Mouse (Mus musculus) right cerebral cortex, postnatal 36 days (tissue): ENCODE results near the gene Cacna2d1.

ENCODE experiments used
- DNase-seq, 2 experiments: peaks; one replicate each; pipeline ENCODE4 v3.0.0; 2022; ENCODE audit warnings: low spot score in 2 of 2, mixed read lengths in 1 of 2

The Cacna2d1 gene

DNA sequence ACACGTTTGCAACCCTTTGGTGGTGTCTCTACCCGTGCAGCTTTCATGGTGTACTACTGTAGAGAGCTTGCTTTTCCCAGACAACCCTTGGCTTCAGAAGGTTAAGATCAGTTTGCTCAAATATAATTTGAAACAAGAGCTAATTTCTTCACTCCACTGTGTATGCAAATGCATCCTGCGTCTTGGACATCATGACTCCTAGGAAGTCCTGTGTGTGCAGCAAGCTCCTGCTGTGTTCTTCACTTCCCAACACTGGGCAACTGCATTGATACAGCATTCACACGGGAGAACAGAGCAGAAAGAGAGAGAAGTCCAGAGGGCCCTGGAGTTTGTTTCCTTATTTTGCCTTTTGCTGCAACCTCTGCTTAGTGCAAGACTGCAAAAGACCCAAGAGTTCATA is 48.1 kb downstream of the Cacna2d1 start:
- no peak for DNase-seq

DNA sequence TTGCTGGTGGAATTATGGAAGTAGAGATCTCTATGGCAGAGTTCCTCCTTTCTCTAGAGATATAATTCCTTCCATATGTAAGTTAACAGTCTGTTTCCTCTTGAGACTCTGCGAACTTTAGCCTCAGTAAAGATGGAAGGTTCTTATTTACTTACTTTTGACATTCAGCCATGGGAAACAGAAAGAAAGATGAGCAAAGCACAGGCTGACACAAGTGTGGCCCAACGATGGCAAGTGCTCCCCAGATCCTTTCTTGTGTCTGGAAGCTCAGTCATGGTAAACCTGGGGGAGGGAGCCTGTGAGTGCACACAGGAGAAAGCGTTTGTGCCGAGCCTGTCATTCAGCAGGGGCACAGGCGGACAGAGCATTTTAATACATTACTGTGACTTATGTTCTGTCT is 48.9 kb downstream of the Cacna2d1 start:
- no peak for DNase-seq

DNA sequence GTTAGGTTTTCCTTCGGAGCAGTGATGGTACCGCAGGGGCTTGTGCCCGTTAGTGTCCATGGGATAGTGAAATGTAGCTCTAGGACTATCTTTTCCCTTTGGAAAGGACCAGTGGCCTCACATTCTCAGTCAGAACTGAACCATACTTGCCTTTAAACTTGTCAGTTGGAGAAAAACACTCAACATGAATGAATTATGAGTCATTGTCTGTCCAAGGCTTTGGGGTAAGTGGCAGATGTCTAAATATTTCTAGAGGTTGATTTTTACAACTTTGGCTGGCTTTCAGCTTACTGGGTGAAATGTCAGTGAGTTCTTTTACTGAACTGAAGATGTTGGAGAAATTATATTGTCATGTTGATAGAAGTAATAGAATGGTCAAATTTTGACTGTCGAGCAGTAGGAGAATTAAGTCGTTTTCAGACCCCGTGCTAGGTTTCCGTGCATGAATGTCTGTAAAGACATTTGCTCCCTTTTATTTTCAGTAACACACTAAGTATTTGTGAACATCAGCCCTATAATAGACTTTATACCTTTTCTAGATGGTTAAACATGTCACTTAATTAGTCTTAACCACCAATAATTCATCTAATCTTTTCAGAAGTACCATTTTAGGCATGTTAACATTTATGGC is 50.9 kb downstream of the Cacna2d1 start:
- no peak for DNase-seq

DNA sequence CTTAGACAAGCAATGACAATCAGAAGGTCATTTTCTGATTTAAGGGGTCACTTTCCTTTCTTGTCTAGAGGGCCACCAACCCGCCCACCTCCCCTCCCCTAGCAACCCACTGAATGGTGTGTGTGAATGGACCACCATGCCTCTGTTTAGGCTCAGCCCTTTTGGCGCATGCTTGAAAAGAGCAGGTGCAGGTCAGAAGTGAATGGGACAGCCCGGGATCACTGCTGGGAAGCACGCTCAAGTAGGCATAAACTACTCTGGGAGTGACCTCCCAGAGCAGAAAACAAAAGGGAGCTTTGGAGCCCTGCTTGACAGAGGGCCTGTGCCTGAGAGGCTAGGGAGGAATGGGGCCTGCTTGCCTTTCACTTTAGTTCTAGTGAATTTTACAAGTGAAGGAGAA is 51.4 kb downstream of the Cacna2d1 start:
- DNase-seq: no peak

DNA sequence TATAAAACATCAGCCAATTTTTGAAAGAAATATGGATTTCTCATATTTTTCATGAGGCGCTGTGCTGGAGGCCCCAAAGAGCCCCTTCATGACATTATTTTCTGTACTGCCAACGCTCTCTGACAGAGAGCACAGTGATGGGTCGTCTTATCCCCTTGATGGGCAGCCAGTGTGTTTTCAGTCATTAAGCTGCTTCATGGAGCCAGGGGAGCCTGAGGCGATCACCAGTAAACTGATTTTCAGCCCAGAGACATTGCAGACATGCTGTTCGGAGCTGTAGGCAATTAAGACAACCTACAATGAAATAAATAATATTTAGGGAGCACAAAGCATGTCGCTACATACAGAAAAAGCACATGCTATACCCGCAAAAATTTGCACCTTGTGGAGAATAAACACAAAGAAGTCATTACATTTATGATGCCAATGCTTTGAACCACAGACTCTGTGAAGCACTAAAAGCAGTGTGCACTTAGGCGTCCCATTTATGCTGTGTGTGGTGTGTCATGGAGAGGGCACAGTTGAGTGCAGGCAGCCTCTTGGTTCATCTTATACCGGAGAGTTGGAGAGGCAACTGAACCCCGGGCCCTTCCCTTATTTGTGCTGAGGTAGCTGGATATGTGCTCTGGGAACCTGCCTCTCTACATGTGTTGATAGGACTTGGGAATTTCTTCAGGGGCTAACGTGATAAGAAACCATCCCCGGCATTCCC is 57.1 kb downstream of the Cacna2d1 start:
- DNase-seq: no peak

- no peak for DNase-seq
Observed at GRCm38 (mm10) chr5:15993252-15993944, 58.9 kb downstream of the Cacna2d1 start.

- no peak for DNase-seq
Observed at GRCm38 (mm10) chr5:15997190-15997589, 62.7 kb downstream of the Cacna2d1 start.

DNA sequence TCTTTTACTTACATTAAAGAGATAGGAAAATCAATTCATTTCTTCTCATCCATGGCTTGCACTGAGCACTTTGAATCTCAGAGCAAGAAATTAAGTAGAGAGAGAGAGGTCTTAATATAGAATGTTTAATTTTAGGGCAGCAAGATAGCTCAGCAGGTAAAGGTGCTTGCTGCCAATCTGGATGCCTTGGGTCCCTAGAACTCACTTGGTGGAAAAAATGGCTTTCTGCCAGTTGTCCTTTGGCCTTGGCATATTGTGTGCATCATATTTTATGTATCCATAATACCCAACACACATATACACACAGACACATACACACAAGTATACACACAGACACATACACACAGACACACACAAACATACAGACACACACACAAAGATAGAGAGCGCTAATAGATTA is 63.3 kb downstream of the Cacna2d1 start:
- DNase-seq: no peak

- peak; percentile 32 to 50 for DNase-seq
Observed at GRCm38 (mm10) chr5:16000917-16001316, 66.4 kb downstream of the Cacna2d1 start.

GRCm38 (mm10) chr5:16002431-16003063 is 68.1 kb downstream of the Cacna2d1 start:
- DNase-seq: no peak

DNA sequence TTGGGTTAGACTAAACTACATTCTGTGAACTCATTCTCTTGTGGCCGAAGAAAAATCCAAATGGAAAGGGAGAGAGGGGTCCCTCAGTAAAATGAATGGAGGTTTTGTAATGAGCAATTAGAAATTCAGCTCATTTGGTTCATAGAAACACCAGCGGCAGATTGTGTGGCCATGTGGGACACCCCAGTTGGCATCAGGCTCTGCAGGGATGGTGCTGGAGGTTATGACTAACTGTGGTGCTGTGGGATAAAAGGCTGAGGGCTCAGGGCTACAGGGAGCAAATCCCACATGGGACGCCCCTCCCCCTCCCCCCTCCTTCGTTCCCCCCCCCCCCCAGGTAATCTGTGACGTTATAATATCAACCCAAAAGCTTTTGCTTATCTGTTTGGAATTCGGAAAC is 69.8 kb downstream of the Cacna2d1 start:
- DNase-seq: no peak

DNA sequence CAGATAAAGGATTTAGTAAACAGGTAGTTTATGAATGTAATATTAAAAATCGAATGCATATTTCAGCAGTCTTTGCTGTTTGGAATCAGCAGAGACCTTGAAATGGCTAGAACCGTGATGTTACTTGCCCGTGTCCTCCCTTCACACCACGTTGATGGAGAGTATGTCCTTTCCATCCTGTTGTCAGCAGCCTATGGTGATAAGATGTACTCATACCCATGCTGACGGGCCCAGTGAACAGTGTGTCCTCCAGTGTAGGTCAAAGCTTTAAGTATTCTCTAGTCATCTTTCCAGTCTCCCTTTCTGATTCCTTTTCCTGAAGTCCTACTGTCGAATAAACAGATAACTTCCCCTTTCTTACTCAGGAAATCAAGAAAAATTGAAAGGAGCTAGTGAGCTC is 72.5 kb downstream of the Cacna2d1 start:
- no peak for DNase-seq

- no peak for DNase-seq
Observed at GRCm38 (mm10) chr5:16013649-16014048, 79.2 kb downstream of the Cacna2d1 start.

DNA sequence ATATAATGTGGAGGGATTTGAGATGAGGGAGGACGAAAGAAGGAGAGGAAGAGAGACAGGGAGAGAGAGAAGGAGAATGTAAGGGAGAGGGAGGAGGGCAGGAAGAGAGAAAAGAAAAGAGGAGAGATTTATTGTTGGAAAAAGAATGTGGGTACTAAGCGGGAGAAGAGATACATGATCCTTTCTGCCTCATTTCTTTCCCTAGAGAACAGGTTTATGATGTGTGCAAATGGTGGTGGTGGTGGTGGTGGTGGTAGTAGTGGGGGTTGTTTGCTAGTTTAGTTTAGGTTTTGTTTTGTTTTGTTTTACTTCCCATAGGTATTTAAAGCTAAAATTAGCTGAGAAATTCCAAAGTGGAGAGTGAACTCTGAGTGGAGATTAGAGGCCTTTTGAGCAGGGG is 79.9 kb downstream of the Cacna2d1 start:
- no peak for DNase-seq

DNA sequence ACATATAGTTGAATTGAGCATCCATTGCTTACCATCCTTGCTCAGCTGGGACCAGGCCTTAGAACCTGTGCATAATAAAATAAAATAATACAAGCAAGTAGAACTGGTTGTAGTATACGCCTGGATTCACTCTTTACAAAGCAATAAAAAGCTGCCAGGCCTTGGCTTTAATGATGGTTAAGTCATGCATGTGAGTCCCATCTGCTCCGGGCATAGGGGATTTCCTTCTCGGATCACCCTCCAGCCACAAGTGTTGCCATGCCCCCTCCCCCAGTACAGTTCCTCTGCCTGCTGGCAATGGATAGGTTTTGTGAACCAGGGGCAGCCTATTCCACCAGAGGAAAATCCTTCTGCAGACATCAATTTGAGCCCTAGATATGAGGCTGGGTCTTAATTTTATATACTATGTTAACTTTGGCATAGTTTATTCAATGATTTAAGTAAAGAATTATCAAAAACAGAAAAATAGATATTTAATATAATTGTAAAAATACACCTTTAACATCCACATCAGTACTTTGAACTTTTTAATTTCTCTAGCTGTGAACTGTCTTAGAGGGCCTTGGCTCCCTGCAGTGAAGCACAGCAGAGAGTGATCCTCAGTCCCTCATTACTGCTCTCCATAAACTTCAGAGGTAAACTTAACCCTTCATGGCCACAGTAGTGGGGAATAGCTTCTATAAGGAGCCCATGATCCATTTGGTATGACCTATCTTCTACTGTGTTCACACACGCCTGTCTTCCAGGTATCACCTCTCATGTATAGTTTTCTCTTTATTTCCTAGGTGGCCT is 90.3 kb downstream of the Cacna2d1 start:
- DNase-seq: no peak

GRCm38 (mm10) chr5:16028881-16029280 is 94.4 kb downstream of the Cacna2d1 start:
- no peak for DNase-seq

- no peak for DNase-seq
Observed at GRCm38 (mm10) chr5:16029481-16029880, 95.0 kb downstream of the Cacna2d1 start.

DNA sequence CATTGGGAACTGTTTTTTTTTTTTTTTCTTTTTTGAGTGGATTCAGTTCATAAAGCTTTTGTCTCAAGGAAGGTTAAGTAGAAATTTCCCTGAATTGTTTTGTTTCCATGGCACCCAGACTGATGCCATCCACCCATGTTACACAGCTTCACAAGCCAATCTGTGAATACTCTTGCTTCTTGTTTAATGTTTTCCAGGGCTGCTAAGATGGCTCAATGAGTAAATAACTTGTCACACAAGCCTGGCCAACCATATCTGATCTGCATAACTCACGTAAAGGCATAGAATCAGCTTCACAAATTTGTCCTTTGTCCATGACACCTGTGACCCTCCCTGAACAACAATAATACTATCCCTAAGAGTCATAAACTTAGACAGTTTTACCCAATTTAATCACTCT is 99.1 kb downstream of the Cacna2d1 start:
- no peak for DNase-seq

- no peak for DNase-seq
Observed at GRCm38 (mm10) chr5:16035259-16035658, 100.8 kb downstream of the Cacna2d1 start.

- DNase-seq: no peak
Observed at GRCm38 (mm10) chr5:16045147-16045878, 110.8 kb downstream of the Cacna2d1 start.
